Mouse (Mus musculus) CH12.LX (cell line): Measurements from ENCODE around the gene Gm2832. TPM values are rescaled to one million over a fixed set of nuclear protein-coding genes. Genes with fewer than 3 reads are reported as not detected.
"Not testable (repeated sequence)": the region's sequence is repeated elsewhere in the genome, so short reads cannot be mapped to it uniquely, and the experiment has no call there.

ENCODE experiments used
- DNase-seq: peaks from one replicate; pipeline ENCODE4 v3.0.0-alpha.2; 2013; ENCODE audit errors: extremely low read depth
- H3K27ac ChIP-seq: 2 replicates; pipeline ENCODE4 v1.5.1; 2012; ENCODE audit warnings: low read depth, mild to moderate bottlenecking, control low read depth, moderate library complexity; ENCODE audit not compliant: insufficient read depth
- H3K27me3 ChIP-seq: replicated peaks from 2 replicates; pipeline ENCODE3; 2012; ENCODE audit warnings: inconsistent platforms
- H3K36me3 ChIP-seq, 2 experiments: replicated peaks in 1 of 2; 2 replicates each; pipeline versions ENCODE3 to v1.6.1; 2012; ENCODE audit warnings: inconsistent platforms in 1 of 2, low read length in 1 of 2, mild to moderate bottlenecking in 1 of 2, mixed read lengths in 1 of 2, moderate library complexity in 1 of 2; ENCODE audit not compliant: control insufficient read depth in 1 of 2, insufficient read depth in 1 of 2
- H3K4me1 ChIP-seq, 2 experiments: 2 replicates each; pipeline ENCODE4 v1.6.1; 2012; ENCODE audit warnings: inconsistent platforms in 1 of 2, moderate library complexity in 1 of 2; ENCODE audit not compliant: insufficient read depth in 2 of 2, control insufficient read depth in 1 of 2
- H3K4me2 ChIP-seq: 2 replicates; pipeline ENCODE4 v1.6.1; 2012; ENCODE audit warnings: low read depth, mild to moderate bottlenecking, control low read depth; ENCODE audit not compliant: poor library complexity, insufficient read depth, severe bottlenecking
- H3K4me3 ChIP-seq, 3 experiments: fragments of 150-350 bp in 1 of 3; sonication (generic) in 1 of 3; replicated peaks in 1 of 3; 2 replicates each; pipeline versions ENCODE3 to v1.5.1; 2011 to 2012; ENCODE audit warnings: low read depth in 2 of 3, low read length in 2 of 3, mild to moderate bottlenecking in 2 of 3, moderate library complexity in 2 of 3, control low read depth in 1 of 3, improper control_type of control experiment in 1 of 3, inconsistent platforms in 1 of 3, mixed read lengths in 1 of 3; ENCODE audit not compliant: poor library complexity in 1 of 3
- H3K79me2 ChIP-seq: replicated peaks from 2 replicates; pipeline ENCODE4 v1.6.1; 2012; ENCODE audit warnings: mild to moderate bottlenecking, moderate library complexity; ENCODE audit not compliant: control insufficient read depth, poor library complexity, insufficient read depth, severe bottlenecking; ENCODE audit errors: extremely low read depth
- H3K9ac ChIP-seq: 2 replicates; pipeline ENCODE4 v1.6.1; 2012; ENCODE audit warnings: low read depth, mild to moderate bottlenecking, control low read depth, moderate library complexity; ENCODE audit not compliant: insufficient read depth
- H3K9me3 ChIP-seq: replicated peaks from 2 replicates; pipeline ENCODE3; 2012; ENCODE audit warnings: low read length, inconsistent platforms, mixed read lengths
- dilution Hi-C: fragments of 300-500 bp; cut with MboI; formaldehyde crosslinking; loops from 2 replicates; pipeline ENCODE4 v1.14.3; 2020; ENCODE audit warnings: low sequenced_read_pairs; ENCODE audit not compliant: extremely low pct_unique_long_range_greater_than_20kb, extremely low pct_ligation_motif_present
- in situ Hi-C: fragments of 300-500 bp; cut with MboI; formaldehyde crosslinking; loops from 3 replicates; pipeline ENCODE4 v1.14.3; 2019; ENCODE audit warnings: low sequenced_read_pairs, low pct_ligation_motif_present, low pct_unique_long_range_greater_than_20kb, mixed read lengths
- polyA plus RNA-seq: library from polyadenylated mRNA; unstranded; fragments of >175 nt; gene quantifications from 2 replicates; pipeline ENCODE4 v1.2.1, GENCODE M21; 2012; ENCODE audit warnings: low read depth; ENCODE audit not compliant: insufficient read length
- total RNA-seq, 2 experiments: library from RNA; depleted of rRNA; stranded (reverse); fragments of 300-350 nt in 1 of 2; fragments of >200 nt in 1 of 2; gene quantifications; 2 replicates each; pipeline ENCODE4 v1.2.3; 2012 to 2014

Gene Gm2832
- total RNA-seq (2012; rRNA removed) (not detected in 2 replicates), total RNA-seq (2014; rRNA removed) (0.18 TPM in 1 of 2 replicates, not detected in the other), polyA plus RNA-seq (not detected in 2 replicates)

GRCm38 (mm10) chr14:41278505-41278904 is at the start of gene Gm2832:
Gene Gm2832 (plus strand): TSS chr14:41278805.
- H3K9ac ChIP-seq, H3K9me3 ChIP-seq, H3K27ac ChIP-seq, H3K36me3 ChIP-seq, H3K27me3 ChIP-seq, H3K4me3 ChIP-seq, in situ Hi-C loops, H3K79me2 ChIP-seq, H3K4me1 ChIP-seq, dilution Hi-C loops, H3K4me2 ChIP-seq, DNase-seq: not testable (repeated sequence)

- H3K79me2 ChIP-seq, H3K4me1 ChIP-seq, H3K9ac ChIP-seq, dilution Hi-C loops, H3K4me3 ChIP-seq, DNase-seq, H3K9me3 ChIP-seq, H3K27me3 ChIP-seq, H3K36me3 ChIP-seq, H3K27ac ChIP-seq, in situ Hi-C loops, H3K4me2 ChIP-seq: not testable (repeated sequence)
These were observed 15.3 kb upstream of the Gm2832 start for GRCm38 (mm10) chr14:41263296-41263695.

- dilution Hi-C loops, H3K4me1 ChIP-seq, in situ Hi-C loops, H3K9ac ChIP-seq, H3K79me2 ChIP-seq, H3K4me3 ChIP-seq, H3K27ac ChIP-seq, H3K36me3 ChIP-seq, H3K4me2 ChIP-seq, DNase-seq, H3K9me3 ChIP-seq, H3K27me3 ChIP-seq: not testable (repeated sequence)
These were observed 14.5 kb upstream of the Gm2832 start for GRCm38 (mm10) chr14:41263853-41264755.

GRCm38 (mm10) chr14:41264756-41265566 is 13.6 kb upstream of the Gm2832 start:
- H3K36me3 ChIP-seq, H3K79me2 ChIP-seq, H3K9me3 ChIP-seq, DNase-seq, in situ Hi-C loops, H3K4me1 ChIP-seq, H3K27me3 ChIP-seq, dilution Hi-C loops, H3K4me2 ChIP-seq, H3K9ac ChIP-seq, H3K4me3 ChIP-seq, H3K27ac ChIP-seq: not testable (repeated sequence)

GRCm38 (mm10) chr14:41285965-41286364 is 7.4 kb downstream of the Gm2832 start:
- H3K9me3 ChIP-seq, H3K36me3 ChIP-seq, H3K27me3 ChIP-seq, H3K79me2 ChIP-seq, H3K4me1 ChIP-seq, H3K4me2 ChIP-seq, DNase-seq, in situ Hi-C loops, dilution Hi-C loops, H3K9ac ChIP-seq, H3K27ac ChIP-seq, H3K4me3 ChIP-seq: not testable (repeated sequence)
